Mouse (Mus musculus) heart, embryonic 14.5 days (tissue): ENCODE results near the gene Polr3b. TPM values are rescaled to one million over a fixed set of nuclear protein-coding genes. Genes with fewer than 3 reads are reported as not detected.

Source experiments
- ATAC-seq: fragments of 200-750 bp; cut with Nextera tagmentation; 2 replicates; pipeline ENCODE4 v1.8.0; 2017; ENCODE audit warnings: low read depth, moderate TSS enrichment; ENCODE audit not compliant: insufficient number of reproducible peaks, insufficient read depth, low FRiP score
- H3K27ac ChIP-seq, 2 experiments: fragments of 200-500 bp in 1 of 2; fragments of 300-500 bp in 1 of 2; sonication (generic) in 1 of 2; replicated peaks in 1 of 2; 2 replicates each; pipeline ENCODE4 v1.5.1; 2012 to 2014; ENCODE audit warnings: low read depth in 2 of 2, low read length in 2 of 2, control low read depth in 1 of 2, mild to moderate bottlenecking in 1 of 2, mixed read lengths in 1 of 2; ENCODE audit not compliant: control insufficient read depth in 1 of 2, insufficient read depth in 1 of 2
- H3K27me3 ChIP-seq: fragments of 300-500 bp; sonication (generic); 2 replicates; pipeline ENCODE4 v1.6.1; 2014; ENCODE audit warnings: mild to moderate bottlenecking, low read length, control low read depth; ENCODE audit not compliant: control insufficient read depth, insufficient read depth
- H3K36me3 ChIP-seq: fragments of 300-500 bp; sonication (generic); 2 replicates; pipeline ENCODE4 v1.6.1; 2014; ENCODE audit warnings: mild to moderate bottlenecking, control low read depth, low read length, mixed read lengths; ENCODE audit not compliant: control insufficient read depth, insufficient read depth
- H3K4me1 ChIP-seq, 2 experiments: fragments of 200-500 bp in 1 of 2; fragments of 300-500 bp in 1 of 2; sonication (generic) in 1 of 2; 2 replicates each; pipeline ENCODE4 v1.6.1; 2012 to 2014; ENCODE audit warnings: low read length in 2 of 2, control low read depth in 1 of 2, mixed read lengths in 1 of 2; ENCODE audit not compliant: control insufficient read depth in 2 of 2, insufficient read depth in 2 of 2
- H3K4me2 ChIP-seq: fragments of 300-500 bp; sonication (generic); 2 replicates; pipeline ENCODE4 v1.6.1; 2014; ENCODE audit warnings: mild to moderate bottlenecking, low read length
- H3K4me3 ChIP-seq, 2 experiments: fragments of 200-500 bp in 1 of 2; fragments of 300-500 bp in 1 of 2; sonication (generic) in 1 of 2; 2 replicates each; pipeline ENCODE4 v1.5.1; 2012 to 2014; ENCODE audit warnings: low read length in 2 of 2, mild to moderate bottlenecking in 2 of 2, control low read depth in 1 of 2, low read depth in 1 of 2, moderate library complexity in 1 of 2; ENCODE audit not compliant: control insufficient read depth in 1 of 2, insufficient read depth in 1 of 2
- H3K9ac ChIP-seq: fragments of 300-500 bp; sonication (generic); 2 replicates; pipeline ENCODE4 v1.6.1; 2014; ENCODE audit warnings: mild to moderate bottlenecking, low read length
- H3K9me3 ChIP-seq: fragments of 300-500 bp; sonication (generic); 2 replicates; pipeline ENCODE4 v1.6.1; 2016; ENCODE audit warnings: low read length, control low read depth; ENCODE audit not compliant: control insufficient read depth
- WGBS: fragments of 180-500 bp; shearing (Covaris S2); extraction: QIAGEN DNeasy Blood & Tissue Kit; methylation state at CpG from one replicate; pipeline ENCODE4 v1.1.7; 2014; 5-methylcytosine and 5-hydroxymethylcytosine counted together
- polyA plus RNA-seq: library from polyadenylated mRNA; unstranded; fragments of >200 nt; fragmentation: Nextera tagmentation; extraction: Ambion mirVana; gene quantifications from 2 replicates; pipeline ENCODE4 v1.2.1, GENCODE M21; 2014

Polr3b gene
- polyA plus RNA-seq, 1 experiment from 2014 or later = 12.9 TPM

DNA sequence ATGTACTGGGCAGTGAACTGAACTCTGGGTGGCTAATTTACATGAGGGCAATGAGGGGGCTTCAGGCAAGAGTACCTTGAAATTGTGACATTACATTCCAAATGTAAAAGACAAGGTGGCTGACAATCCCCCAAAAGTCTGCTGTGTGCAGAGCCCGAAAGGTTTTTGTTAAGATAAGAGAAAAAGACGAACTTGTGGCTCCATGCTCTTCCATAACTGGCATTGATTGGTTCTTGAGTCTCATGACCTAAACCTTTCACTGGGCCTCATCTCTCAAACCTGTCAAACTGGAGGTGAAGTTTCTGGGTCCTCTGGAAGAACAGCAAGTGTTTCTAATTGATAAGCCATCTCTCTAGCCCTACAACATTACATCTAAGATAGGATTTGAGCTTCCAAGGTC lies 42.6 kb upstream of the Polr3b start:
- Histone ChIP-seq H3K27ac (no peak overlapping the region), H3K4me2 (no peak overlapping the region), H3K9ac (no peak overlapping the region), H3K4me1 (peaks cover 10 to 42% of the 10 kb centered on the region in 2 experiments), H3K4me3 (no peak overlapping the region), H3K27me3 (no peaks in the 10 kb centered on the region), H3K36me3 (no peaks in the 10 kb centered on the region), H3K9me3 (no peaks in the 10 kb centered on the region)
- 64% methylated on average over 2 of the region's 2 CpGs for WGBS
- ATAC-seq = no peak

DNA sequence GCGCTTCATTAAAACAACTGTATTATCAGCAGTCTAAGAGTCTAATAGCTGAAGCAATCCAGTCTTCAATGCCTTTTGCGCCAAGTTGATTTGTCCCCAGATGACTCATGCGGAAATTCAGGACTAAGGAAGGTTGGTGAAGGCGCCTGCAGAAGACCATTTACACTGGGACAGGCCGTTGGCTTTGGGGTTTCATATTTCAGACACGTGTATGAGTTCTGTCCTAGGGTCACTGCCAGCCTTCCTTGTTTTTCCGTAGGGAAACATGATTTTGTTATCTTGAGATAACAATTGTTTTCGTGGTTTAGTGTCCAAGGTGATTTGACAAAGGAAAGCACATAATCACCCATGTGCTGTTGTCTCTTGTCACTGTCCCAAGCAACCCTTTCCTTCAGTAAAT lies 40.9 kb upstream of the Polr3b start:
- WGBS = 29% methylated on average over 8 of the region's 8 CpGs
- no peak for ATAC-seq
- Histone ChIP-seq H3K36me3 (no peaks in the 10 kb centered on the region), H3K27ac (0 out of 4 replicates have a peak overlapping the region, but pooled peaks of 1 of the 2 experiments have one; percentile 35), H3K9ac (no peak overlapping the region), H3K9me3 (no peaks in the 10 kb centered on the region), H3K4me1 (peaks cover 13 to 50% of the 10 kb centered on the region in 2 experiments), H3K27me3 (no peaks in the 10 kb centered on the region), H3K4me2 (peak overlapping the region; percentile 21; the same call in 1 of the 2 replicates), H3K4me3 (no peak overlapping the region)

DNA sequence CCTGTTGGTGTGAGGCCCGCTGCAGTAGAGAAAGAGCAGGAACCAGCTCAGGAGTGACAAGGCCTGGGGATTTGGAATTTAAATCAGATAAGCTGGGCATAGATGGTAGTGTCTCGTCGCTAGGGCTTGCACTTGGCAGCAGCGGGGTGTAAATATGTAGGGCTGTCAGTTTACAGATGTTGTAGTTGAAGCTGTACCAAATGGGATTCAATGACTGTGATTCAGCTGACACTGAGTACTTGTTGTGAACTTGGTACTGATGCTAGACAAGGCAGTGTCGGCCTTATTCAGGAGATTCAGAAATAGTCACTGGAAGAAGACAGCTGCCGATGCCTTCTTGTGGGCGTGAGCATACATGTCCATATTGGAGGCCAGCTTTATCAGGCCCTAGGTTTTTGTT lies 39.9 kb upstream of the Polr3b start:
- H3K4me2 ChIP-seq = no peak overlapping the region
- 42% methylated on average over 7 of the region's 7 CpGs for WGBS
- no peak for ATAC-seq
- H3K27ac ChIP-seq = 0 out of 4 replicates have a peak overlapping the region, but pooled peaks of 1 of the 2 experiments have one; percentile 35
- H3K4me3 ChIP-seq = no peak overlapping the region
- no peaks in the 10 kb centered on the region for H3K9me3 ChIP-seq
- peaks cover 13 to 50% of the 10 kb centered on the region in 2 experiments for H3K4me1 ChIP-seq
- H3K36me3 ChIP-seq = no peaks in the 10 kb centered on the region
- H3K27me3 ChIP-seq = no peaks in the 10 kb centered on the region
- no peak overlapping the region for H3K9ac ChIP-seq

DNA sequence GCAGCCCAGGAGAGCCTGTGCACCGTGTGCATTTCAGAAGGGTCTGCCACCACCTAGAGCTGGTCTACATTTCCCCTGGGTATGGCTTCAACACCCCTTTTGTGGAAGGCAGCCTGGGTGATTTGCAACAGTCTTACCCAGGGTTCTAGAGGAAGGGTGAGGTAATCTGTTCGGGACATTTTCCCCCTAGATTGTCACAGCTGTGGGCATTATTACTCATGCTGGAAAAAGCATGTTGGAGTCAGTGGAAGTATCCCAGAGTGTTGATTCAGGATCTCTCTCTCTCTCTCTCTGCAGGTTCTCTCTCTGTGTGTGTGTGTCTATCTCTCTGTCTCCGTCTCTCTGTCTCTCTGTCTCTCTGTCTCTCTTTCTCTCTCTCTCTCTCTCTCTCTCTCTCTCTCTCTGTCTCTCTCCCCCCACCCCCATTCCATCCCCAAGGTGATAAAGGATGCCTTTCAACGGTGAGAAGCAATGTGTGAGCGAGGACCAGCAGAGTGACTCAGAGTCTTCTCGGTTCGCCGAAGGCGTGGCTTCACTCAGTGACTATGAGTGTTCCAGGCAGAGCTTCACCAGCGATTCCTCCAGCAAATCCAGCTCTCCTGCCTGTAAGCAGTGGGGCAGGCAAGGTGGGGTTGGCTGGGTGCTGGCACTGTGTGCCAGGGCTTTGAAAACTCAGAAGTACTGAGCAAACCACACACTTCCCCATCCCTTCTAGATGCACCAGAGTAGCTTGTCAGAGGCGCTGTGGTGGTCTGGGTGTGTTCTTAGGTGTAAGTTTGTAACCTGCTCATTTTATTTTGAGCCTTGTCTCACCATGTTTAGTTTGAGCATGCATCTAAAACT lies 37.4 kb upstream of the Polr3b start:
- H3K27ac ChIP-seq = no peak overlapping the region
- peaks cover 9% of the 10 kb centered on the region; the same call in 1 of the 2 replicates for H3K36me3 ChIP-seq
- 36% methylated on average over 11 of the region's 11 CpGs for WGBS

DNA sequence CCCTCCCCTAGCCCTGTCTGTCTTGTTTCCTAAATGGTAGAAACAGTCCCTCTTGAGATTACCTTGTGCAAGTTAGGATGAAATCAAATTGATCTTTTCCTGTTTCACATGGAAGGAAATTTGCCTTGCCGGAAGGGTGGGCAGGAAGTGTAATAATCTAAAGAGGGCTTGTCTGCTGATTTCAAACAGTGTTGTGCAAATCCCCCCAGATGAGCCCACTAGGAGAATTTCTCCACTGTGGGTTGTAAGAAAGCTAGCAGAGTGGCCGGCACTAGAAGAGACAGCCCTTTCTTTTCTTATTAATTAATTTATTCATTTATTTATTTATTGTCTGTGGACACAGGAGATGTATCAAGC lies 36.8 kb upstream of the Polr3b start:
- Histone ChIP-seq H3K27me3 (no peaks in the 10 kb centered on the region), H3K4me2 (0 out of 2 replicates have a peak overlapping the region, but pooled peaks have one; percentile 32), H3K36me3 (peaks cover 15% of the 10 kb centered on the region), H3K9ac (no peak overlapping the region), H3K4me3 (no peak overlapping the region), H3K27ac (no peak overlapping the region), H3K4me1 (peaks cover 5 to 33% of the 10 kb centered on the region in 2 experiments), H3K9me3 (no peaks in the 10 kb centered on the region)
- WGBS = 61% methylated on average over 2 of the region's 2 CpGs
- ATAC-seq = no peak

More for the DNA sequence above, 37.4 kb upstream of the Polr3b start:
- ATAC-seq = no peak
- H3K9me3 ChIP-seq = no peaks in the 10 kb centered on the region
- peaks cover 5 to 33% of the 10 kb centered on the region in 2 experiments for H3K4me1 ChIP-seq
- peak overlapping the region; percentile 32; the same call in 1 of the 2 replicates for H3K4me2 ChIP-seq
- H3K27me3 ChIP-seq = no peaks in the 10 kb centered on the region
- no peak overlapping the region for H3K9ac ChIP-seq
- no peak overlapping the region for H3K4me3 ChIP-seq

DNA sequence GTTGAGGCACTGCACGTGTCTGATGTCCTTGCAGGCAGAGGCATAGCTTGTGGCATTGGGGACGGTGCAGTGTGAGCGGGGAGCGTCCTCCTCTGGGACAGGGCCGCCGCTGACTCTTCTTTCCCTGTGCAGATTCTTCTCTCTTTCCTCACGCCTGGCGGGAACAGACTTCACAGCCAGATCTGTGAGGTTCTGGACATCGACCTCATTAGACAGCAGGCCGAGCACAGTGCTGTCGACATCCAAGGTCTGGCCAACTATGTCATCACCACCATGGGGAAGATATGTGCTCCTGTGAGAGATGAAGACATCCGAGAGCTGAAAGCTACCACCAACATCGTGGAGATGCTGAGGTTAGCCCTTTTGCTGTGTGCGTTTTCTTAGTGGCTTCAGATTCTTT lies 31.1 kb upstream of the Polr3b start:
- Histone ChIP-seq H3K9ac (no peak overlapping the region), H3K36me3 (peaks cover 55% of the 10 kb centered on the region), H3K4me2 (no peak overlapping the region), H3K27ac (no peak overlapping the region), H3K27me3 (no peaks in the 10 kb centered on the region), H3K4me1 (no peaks in the 10 kb centered on the region), H3K9me3 (no peaks in the 10 kb centered on the region), H3K4me3 (no peak overlapping the region)
- 69% methylated on average over 14 of the region's 14 CpGs for WGBS
- ATAC-seq = no peak

DNA sequence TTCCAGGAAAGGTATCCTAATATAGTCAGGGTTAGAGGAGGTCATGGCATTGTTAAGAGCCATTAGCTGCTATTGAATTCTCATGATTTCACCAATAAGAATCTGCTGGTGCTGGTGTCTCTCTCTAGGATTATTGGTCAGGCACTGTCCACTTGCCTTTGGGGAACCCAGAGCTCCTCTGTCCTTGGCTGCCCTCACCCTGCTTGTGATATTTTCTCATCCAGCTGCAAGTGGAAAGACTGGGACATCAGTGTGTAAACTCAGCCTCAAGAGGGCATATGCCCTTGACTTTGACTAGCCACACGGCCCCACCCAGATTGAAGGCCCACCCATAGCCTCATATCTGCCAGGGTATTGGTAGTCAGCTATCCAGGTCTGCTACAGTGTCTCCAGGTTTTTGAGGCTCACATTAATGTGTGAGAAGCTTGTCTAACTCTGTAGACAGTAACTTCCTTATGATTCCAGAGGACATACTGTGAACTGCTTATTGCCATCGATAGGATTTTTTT lies 30.4 kb upstream of the Polr3b start:
- Histone ChIP-seq H3K9me3 (no peaks in the 10 kb centered on the region), H3K27me3 (no peaks in the 10 kb centered on the region), H3K9ac (no peak overlapping the region), H3K27ac (no peak overlapping the region), H3K36me3 (peaks cover 55% of the 10 kb centered on the region), H3K4me1 (peaks cover 2 to 5% of the 10 kb centered on the region in 2 experiments; a peak in 3 of 4 replicates), H3K4me3 (no peak overlapping the region), H3K4me2 (no peak overlapping the region)
- no peak for ATAC-seq
- WGBS = 88% methylated on average over 2 of the region's 2 CpGs
